Mouse (Mus musculus) NIH3T3 (cell line): Measurements from ENCODE around the gene Dnajc5g.
A peak's percentile ranks its signal among the peaks of the same experiment; 100 is the strongest.

ENCODE experiments used
- DNase-seq: peaks from one replicate; pipeline ENCODE4 v3.0.0-alpha.2; 2012; ENCODE audit warnings: low read depth

Gene Dnajc5g

GRCm38 (mm10) chr5:31105814-31106335 is at the start of gene Dnajc5g:
Dnajc5g (plus strand) TSS chr5:31106285.
- DNase-seq = no peak

GRCm38 (mm10) chr5:31069810-31070209 is 36.3 kb upstream of the Dnajc5g start:
- no peak for DNase-seq

- DNase-seq = no peak
Measured at GRCm38 (mm10) chr5:31071059-31071458, 35.0 kb upstream of the Dnajc5g start.

GRCm38 (mm10) chr5:31071821-31072220 is 34.3 kb upstream of the Dnajc5g start:
- no peak for DNase-seq

- DNase-seq = no peak
Measured at GRCm38 (mm10) chr5:31073176-31073575, 32.9 kb upstream of the Dnajc5g start.

GRCm38 (mm10) chr5:31076346-31076745 is 29.7 kb upstream of the Dnajc5g start:
- DNase-seq = peak; percentile 46

GRCm38 (mm10) chr5:31080059-31080794 is 25.9 kb upstream of the Dnajc5g start:
- peak; percentile 56 for DNase-seq

GRCm38 (mm10) chr5:31080795-31081164 is 25.3 kb upstream of the Dnajc5g start:
- no peak for DNase-seq

GRCm38 (mm10) chr5:31081386-31081785 is 24.7 kb upstream of the Dnajc5g start:
- DNase-seq = peak; percentile 57

- DNase-seq = peak; percentile 44
Measured at GRCm38 (mm10) chr5:31082355-31082754, 23.7 kb upstream of the Dnajc5g start.

- DNase-seq = no peak
Measured at GRCm38 (mm10) chr5:31082935-31083625, 23.0 kb upstream of the Dnajc5g start.

GRCm38 (mm10) chr5:31083949-31084348 is 22.1 kb upstream of the Dnajc5g start:
- DNase-seq = no peak

GRCm38 (mm10) chr5:31086606-31087005 is 19.5 kb upstream of the Dnajc5g start:
- DNase-seq = peak; percentile 61

- DNase-seq = peak; percentile 85
Measured at GRCm38 (mm10) chr5:31087131-31087530, 19.0 kb upstream of the Dnajc5g start.

- DNase-seq = no peak
Measured at GRCm38 (mm10) chr5:31092231-31092975, 13.7 kb upstream of the Dnajc5g start.

- DNase-seq = peak; percentile 80
Measured at GRCm38 (mm10) chr5:31093151-31094041, 12.7 kb upstream of the Dnajc5g start.

GRCm38 (mm10) chr5:31094100-31094798 is 11.8 kb upstream of the Dnajc5g start:
- DNase-seq = no peak

- no peak for DNase-seq
Measured at GRCm38 (mm10) chr5:31094799-31095691, 11.0 kb upstream of the Dnajc5g start.

GRCm38 (mm10) chr5:31095711-31096480 is 10.2 kb upstream of the Dnajc5g start:
- no peak for DNase-seq
